Mouse (Mus musculus): ENCODE results near the gene Mxd1. TPM values are rescaled to one million over a fixed set of nuclear protein-coding genes. Genes with fewer than 3 reads are reported as not detected.

The Mxd1 gene
- polyA plus RNA-seq, 1 experiment from 2014 or later: 16.7 TPM

DNA sequence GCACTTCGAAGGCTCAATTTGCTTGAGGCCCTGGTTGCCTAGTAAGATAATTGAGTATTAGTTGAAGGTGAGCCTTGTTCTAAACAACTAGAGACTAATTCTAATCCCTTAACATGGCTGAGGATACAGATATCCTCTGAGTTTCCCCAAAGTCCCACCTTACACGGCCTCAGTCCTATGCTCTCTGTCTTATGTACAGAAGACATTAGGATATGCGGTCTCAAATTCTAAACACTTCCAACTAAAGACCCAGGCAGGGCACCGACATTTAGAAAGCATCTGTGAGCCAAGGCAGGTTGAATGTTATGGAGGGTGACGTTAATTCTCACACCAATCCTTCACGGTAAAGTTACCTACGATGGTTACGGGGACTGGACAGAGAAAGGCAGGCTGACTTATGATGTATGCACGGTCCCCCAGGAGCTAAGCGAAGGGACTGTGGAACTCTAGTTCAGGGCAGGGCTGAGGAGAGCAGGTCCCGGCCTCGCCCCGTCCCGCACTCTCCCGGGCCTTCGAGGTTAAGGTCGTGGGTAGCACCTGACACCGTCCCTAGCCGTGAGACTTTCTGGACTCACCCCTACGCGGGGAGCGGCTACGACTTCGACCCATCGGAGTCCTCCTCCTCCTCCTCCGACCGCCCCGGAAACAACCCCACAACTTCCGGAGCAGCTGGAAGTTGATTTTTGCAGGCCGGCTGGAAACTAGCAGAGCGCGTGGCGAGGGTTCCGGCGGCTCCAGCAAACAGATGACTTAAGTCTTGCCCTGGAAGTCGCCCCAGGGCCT is 15.1 kb upstream of the Mxd1 start, which contains the start of gene Snrnp27:
Gene Snrnp27 (minus strand): TSS at position 651 of the 783 bp plus-strand sequence.
- H3K9me3 ChIP-seq (ENCODE audit: control insufficient read depth, low read length): no peaks in the 10 kb centered on the region
- peaks cover 13% of the 10 kb centered on the region for H3K36me3 ChIP-seq (ENCODE audit: control insufficient read depth, insufficient read depth, low read length)
- peak within 1 kb of the TSS; percentile 85 for H3K9ac ChIP-seq (ENCODE audit: low read length)
- DNase-seq (ENCODE audit: low spot score, missing footprints): peak; percentile 99
- H3K4me2 ChIP-seq: peak within 1 kb of the TSS; percentile 50
- 3% methylated on average over 35 of the region's 36 CpGs for WGBS
- H3K4me3 ChIP-seq (ENCODE audit: low read depth, low read length): peak within 1 kb of the TSS; percentile 83
- no peak within 1 kb of the TSS; the same call in 1 of the 2 replicates for H3K27ac ChIP-seq (ENCODE audit: low read depth, low read length)
- peaks cover 6% of the 10 kb centered on the region; the same call in 1 of the 2 replicates for H3K4me1 ChIP-seq (ENCODE audit: control insufficient read depth, insufficient read depth, low read length)
- no peaks in the 10 kb centered on the region for H3K27me3 ChIP-seq (ENCODE audit: control insufficient read depth, insufficient read depth, low read length)
- ATAC-seq (ENCODE audit: low FRiP score): peak; percentile 89

- peaks cover 13% of the 10 kb centered on the region for H3K36me3 ChIP-seq (ENCODE audit: control insufficient read depth, insufficient read depth, low read length)
- H3K4me3 ChIP-seq (ENCODE audit: low read depth, low read length): no peak overlapping the region
- peaks cover 6% of the 10 kb centered on the region; the same call in 1 of the 2 replicates for H3K4me1 ChIP-seq (ENCODE audit: control insufficient read depth, insufficient read depth, low read length)
- no peak overlapping the region for H3K4me2 ChIP-seq
- DNase-seq (ENCODE audit: low spot score, missing footprints): no peak
- H3K27ac ChIP-seq (ENCODE audit: low read depth, low read length): no peak overlapping the region
- no peak overlapping the region for H3K9ac ChIP-seq (ENCODE audit: low read length)
- H3K9me3 ChIP-seq (ENCODE audit: control insufficient read depth, low read length): no peaks in the 10 kb centered on the region
- H3K27me3 ChIP-seq (ENCODE audit: control insufficient read depth, insufficient read depth, low read length): no peaks in the 10 kb centered on the region
- WGBS: 96% methylated on average over 3 of the region's 3 CpGs
- ATAC-seq (ENCODE audit: low FRiP score): no peak
Observed at GRCm38 (mm10) chr6:86681289-86681688, 12.3 kb upstream of the Mxd1 start.

- H3K9me3 ChIP-seq (ENCODE audit: control insufficient read depth, low read length): no peaks in the 10 kb centered on the region
- DNase-seq (ENCODE audit: low spot score, missing footprints) (peak; percentile 81), ATAC-seq (ENCODE audit: low FRiP score) (no peak)
- H3K4me1 ChIP-seq (ENCODE audit: control insufficient read depth, insufficient read depth, low read length): no peaks in the 10 kb centered on the region
- 87% methylated on average over 6 of the region's 6 CpGs for WGBS
- H3K9ac ChIP-seq (ENCODE audit: low read length): no peak overlapping the region
- H3K27me3 ChIP-seq (ENCODE audit: control insufficient read depth, insufficient read depth, low read length): no peaks in the 10 kb centered on the region
- H3K27ac ChIP-seq (ENCODE audit: low read depth, low read length): no peak overlapping the region
- peaks cover 20% of the 10 kb centered on the region for H3K36me3 ChIP-seq (ENCODE audit: control insufficient read depth, insufficient read depth, low read length)
- H3K4me2 ChIP-seq: no peak overlapping the region
- H3K4me3 ChIP-seq (ENCODE audit: low read depth, low read length): no peak overlapping the region
Observed at GRCm38 (mm10) chr6:86678341-86678740, 9.4 kb upstream of the Mxd1 start.

DNA sequence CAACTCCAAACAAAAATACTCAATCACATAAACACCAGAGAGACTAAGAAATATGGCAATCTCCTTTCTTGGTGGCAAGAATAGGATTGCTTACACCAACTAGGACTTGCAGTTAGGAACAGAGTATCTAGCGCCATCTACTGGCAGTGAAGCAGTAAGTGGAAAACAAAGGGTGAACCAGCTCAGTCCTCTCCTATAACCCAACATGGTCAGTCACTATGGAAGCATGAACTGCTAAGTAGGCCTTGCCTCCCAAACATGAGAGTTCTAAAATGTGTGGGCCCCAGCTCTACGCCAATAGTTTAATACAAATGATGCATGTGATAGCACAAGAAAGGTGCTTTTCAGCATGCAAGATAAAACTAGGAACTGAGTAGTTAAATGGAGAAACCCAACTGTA is 1.9 kb upstream of the Mxd1 start:
- no peak overlapping the region for H3K9ac ChIP-seq (ENCODE audit: low read length)
- peaks cover 18% of the 10 kb centered on the region for H3K4me1 ChIP-seq (ENCODE audit: control insufficient read depth, insufficient read depth, low read length)
- ATAC-seq (ENCODE audit: low FRiP score) (no peak), DNase-seq (ENCODE audit: low spot score, missing footprints) (peak; percentile 91)
- no peak overlapping the region for H3K4me2 ChIP-seq
- no peaks in the 10 kb centered on the region for H3K9me3 ChIP-seq (ENCODE audit: control insufficient read depth, low read length)
- H3K27me3 ChIP-seq (ENCODE audit: control insufficient read depth, insufficient read depth, low read length): no peaks in the 10 kb centered on the region
- no peak overlapping the region for H3K4me3 ChIP-seq (ENCODE audit: low read depth, low read length)
- H3K27ac ChIP-seq (ENCODE audit: low read depth, low read length): no peak overlapping the region
- WGBS: 24% methylated on average over 2 of the region's 2 CpGs
- H3K36me3 ChIP-seq (ENCODE audit: control insufficient read depth, insufficient read depth, low read length): peaks cover 4% of the 10 kb centered on the region

GRCm38 (mm10) chr6:86669240-86669727 is 323 bp upstream of the Mxd1 start:
- Histone ChIP-seq H3K4me2 (peak overlapping the region; percentile 89), H3K36me3 (ENCODE audit: control insufficient read depth, insufficient read depth, low read length) (peaks cover 2% of the 10 kb centered on the region), H3K4me1 (ENCODE audit: control insufficient read depth, insufficient read depth, low read length) (peaks cover 18% of the 10 kb centered on the region), H3K4me3 (ENCODE audit: low read depth, low read length) (peak overlapping the region; percentile 73), H3K27ac (ENCODE audit: low read depth, low read length) (no peak overlapping the region; the same call in 1 of the 2 replicates), H3K9me3 (ENCODE audit: control insufficient read depth, low read length) (no peaks in the 10 kb centered on the region), H3K27me3 (ENCODE audit: control insufficient read depth, insufficient read depth, low read length) (no peaks in the 10 kb centered on the region), H3K9ac (ENCODE audit: low read length) (peak overlapping the region; percentile 52)
- under 1% methylated on average over 34 of the region's 37 CpGs for WGBS
- peak; percentile 99 for DNase-seq (ENCODE audit: low spot score, missing footprints)
- ATAC-seq (ENCODE audit: low FRiP score): peak; percentile 100

DNA sequence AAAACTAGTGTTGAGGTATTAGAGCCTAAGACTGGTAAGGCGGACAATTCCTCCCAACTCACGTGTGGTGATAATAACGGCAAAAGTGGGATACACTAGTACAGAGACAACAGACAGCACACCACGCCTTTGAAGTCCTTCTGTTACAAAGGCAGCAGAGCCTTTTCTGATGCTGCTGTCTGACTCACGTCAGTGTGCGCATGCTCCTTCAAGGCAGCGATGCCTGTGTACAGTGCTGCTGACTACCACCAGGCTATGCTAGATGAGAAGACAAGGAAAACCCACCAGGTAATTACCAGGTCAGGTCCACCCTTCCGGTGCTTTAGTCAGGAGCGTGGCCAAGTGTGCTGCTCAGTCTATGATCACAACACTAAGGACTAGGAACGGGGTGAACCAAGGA is 1.9 kb downstream of the Mxd1 start:
- H3K36me3 ChIP-seq (ENCODE audit: control insufficient read depth, insufficient read depth, low read length): no peaks in the 10 kb centered on the region; the same call in 1 of the 2 replicates
- H3K4me2 ChIP-seq: no peak overlapping the region
- ATAC-seq (ENCODE audit: low FRiP score): no peak
- H3K27me3 ChIP-seq (ENCODE audit: control insufficient read depth, insufficient read depth, low read length): no peaks in the 10 kb centered on the region
- 93% methylated on average over 10 of the region's 10 CpGs for WGBS
- DNase-seq (ENCODE audit: low spot score, missing footprints): peak; percentile 54
- H3K9ac ChIP-seq (ENCODE audit: low read length): no peak overlapping the region
- peaks cover 18% of the 10 kb centered on the region for H3K4me1 ChIP-seq (ENCODE audit: control insufficient read depth, insufficient read depth, low read length)
- no peak overlapping the region for H3K27ac ChIP-seq (ENCODE audit: low read depth, low read length)
- H3K9me3 ChIP-seq (ENCODE audit: control insufficient read depth, low read length): no peaks in the 10 kb centered on the region
- H3K4me3 ChIP-seq (ENCODE audit: low read depth, low read length): no peak overlapping the region

DNA sequence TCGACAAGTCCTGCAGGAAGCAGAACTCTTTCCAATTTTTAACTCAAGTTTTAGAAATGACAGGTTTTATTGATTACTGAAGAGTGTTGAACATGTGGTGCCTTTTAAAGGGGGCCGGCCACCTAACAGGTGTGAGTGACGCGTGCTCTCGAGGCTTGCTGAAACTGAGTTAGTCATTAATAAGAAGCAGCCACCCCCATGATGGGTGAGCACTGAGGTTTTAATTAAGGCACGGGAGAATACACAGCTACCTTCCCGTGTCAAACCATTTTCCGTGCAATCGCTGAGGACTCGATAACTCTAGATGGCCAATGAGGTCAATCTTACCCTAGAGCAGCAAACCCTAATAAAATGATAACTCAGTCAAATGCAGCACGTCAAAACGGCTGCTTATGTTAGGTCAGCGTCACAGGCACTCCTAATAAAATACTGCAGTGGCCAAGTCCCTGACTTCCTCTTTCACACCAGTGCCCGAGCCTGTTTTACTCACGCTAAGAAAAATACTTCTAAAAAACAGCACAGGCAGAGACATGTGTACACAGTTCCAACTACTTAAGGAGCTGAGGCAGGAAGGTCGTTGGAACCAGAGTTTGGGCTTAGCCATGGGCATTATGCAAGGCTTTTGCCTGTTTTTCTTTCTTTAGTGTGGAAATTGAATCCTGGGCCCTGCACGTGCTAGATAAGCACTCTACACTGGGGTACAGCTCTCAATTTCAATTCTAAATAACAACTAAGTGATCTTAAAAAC is 3.2 kb downstream of the Mxd1 start:
- H3K27ac ChIP-seq (ENCODE audit: low read depth, low read length): no peak overlapping the region
- DNase-seq (ENCODE audit: low spot score, missing footprints): peak; percentile 76
- H3K4me3 ChIP-seq (ENCODE audit: low read depth, low read length): no peak overlapping the region
- no peaks in the 10 kb centered on the region for H3K9me3 ChIP-seq (ENCODE audit: control insufficient read depth, low read length)
- H3K27me3 ChIP-seq (ENCODE audit: control insufficient read depth, insufficient read depth, low read length): no peaks in the 10 kb centered on the region
- WGBS: 86% methylated on average over 17 of the region's 17 CpGs
- H3K36me3 ChIP-seq (ENCODE audit: control insufficient read depth, insufficient read depth, low read length): no peaks in the 10 kb centered on the region
- no peak overlapping the region for H3K4me2 ChIP-seq
- ATAC-seq (ENCODE audit: low FRiP score): no peak
- H3K9ac ChIP-seq (ENCODE audit: low read length): no peak overlapping the region
- peaks cover 18% of the 10 kb centered on the region for H3K4me1 ChIP-seq (ENCODE audit: control insufficient read depth, insufficient read depth, low read length)

DNA sequence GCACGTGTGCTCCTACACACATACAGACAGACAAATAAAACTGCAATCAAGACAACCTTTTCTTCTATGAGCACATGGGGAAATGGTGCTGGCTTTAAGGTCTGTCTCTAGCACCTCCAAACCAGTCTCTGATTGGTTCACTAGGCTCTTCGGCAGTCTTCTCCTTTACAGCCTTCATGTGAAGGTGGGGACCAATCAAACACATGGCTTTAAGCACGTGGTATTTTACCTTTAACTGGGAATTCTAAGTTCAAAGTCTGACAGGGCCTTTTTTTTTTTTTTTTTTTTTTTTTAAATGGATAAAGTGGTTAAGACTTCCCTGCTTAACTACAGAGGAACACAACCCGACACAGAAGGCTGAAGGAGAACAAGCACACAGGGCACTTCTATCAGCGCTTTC is 3.9 kb downstream of the Mxd1 start:
- H3K9ac ChIP-seq (ENCODE audit: low read length): no peak overlapping the region

More for the DNA sequence above, 3.9 kb downstream of the Mxd1 start:
- Histone ChIP-seq H3K27me3 (ENCODE audit: control insufficient read depth, insufficient read depth, low read length) (no peaks in the 10 kb centered on the region), H3K4me1 (ENCODE audit: control insufficient read depth, insufficient read depth, low read length) (peaks cover 16% of the 10 kb centered on the region), H3K4me2 (no peak overlapping the region), H3K4me3 (ENCODE audit: low read depth, low read length) (no peak overlapping the region), H3K9me3 (ENCODE audit: control insufficient read depth, low read length) (no peaks in the 10 kb centered on the region), H3K27ac (ENCODE audit: low read depth, low read length) (no peak overlapping the region), H3K36me3 (ENCODE audit: control insufficient read depth, insufficient read depth, low read length) (no peaks in the 10 kb centered on the region)
- 81% methylated on average over 5 of the region's 5 CpGs for WGBS
- ATAC-seq (ENCODE audit: low FRiP score) (no peak), DNase-seq (ENCODE audit: low spot score, missing footprints) (peak; percentile 64)

Measured in midbrain, embryonic 11.5 days (tissue).